Mouse (Mus musculus) megakaryocyte-erythroid progenitor cell, adult 5 weeks (primary cell): ENCODE data around the gene Lilrb4a. TPM values are rescaled to one million over a fixed set of nuclear protein-coding genes. Genes with fewer than 3 reads are reported as not detected.

ENCODE experiments used
- polyA plus RNA-seq: library from polyadenylated mRNA; stranded (reverse); fragments of >175 nt; gene quantifications from 2 replicates; pipeline ENCODE4 v1.2.3, GENCODE M21; 2012

The Lilrb4a gene
- 3.3 and 3.8 TPM in 2 replicates for polyA plus RNA-seq

GRCm38 (mm10) chr10:51490691-51491090 is at the start of gene Lilrb4a:
Gene Lilrb4a (plus strand): TSS chr10:51490956.

GRCm38 (mm10) chr10:51480397-51480796 is 10.4 kb upstream of the Lilrb4a start, which contains the start of the genes Gm49339 and Lilr4b:
Gene Gm49339 (plus strand): TSS chr10:51480612.
Gene Lilr4b (plus strand): TSS chr10:51480632.

Other genes starting within 250 kb of the Lilrb4a start
- gene Gm49339, start 10.3 kb upstream of the Lilrb4a start, polyA plus RNA-seq: not detected in 2 replicates
- 4.8 and 5.1 TPM in 2 replicates for gene Lilr4b, start 10.3 kb upstream of the Lilrb4a start, polyA plus RNA-seq
- gene Fam162b, start 99.6 kb downstream of the Lilrb4a start, polyA plus RNA-seq: not detected in 2 replicates
- not detected in 2 replicates for gene Gprc6a, start 140.5 kb downstream of the Lilrb4a start, polyA plus RNA-seq
- gene Rfx6, start 186.8 kb downstream of the Lilrb4a start, polyA plus RNA-seq: not detected in 2 replicates